11 mouse cellular contexts compared by ENCODE assay signal in genomic region chr3:28550497-28551093, GRCm38 (mm10).
DNase-seq lines count a peak whose midpoint lies in the region; ATAC-seq and TF ChIP-seq lines count a peak whose summit lies in the region.
"Had no signal": no experiment of that assay in that cellular context is flagged by ENCODE, and none has a peak within 500 bp of the region (broad histone marks: within the 10 kb centered on the region; RNA-seq: fewer than 3 reads in every experiment).

No protein-coding gene starts in this region.

- intact Hi-C loops in heart, postnatal 25 days (cut with DNase I), result no loop called here

- no peak for ATAC-seq in hindbrain, embryonic 13.5 days (ENCODE audit: low FRiP score)
- peak; percentile 83 for ATAC-seq in cerebellum, adult (ENCODE audit: insufficient number of reproducible peaks, low FRiP score, low TSS enrichment)
- ATAC-seq in forebrain, postnatal 0 days, result peak; percentile 87
- ATAC-seq in midbrain, embryonic 16.5 days, result peak; percentile 52; the same call in 1 of the 2 replicates
- ATAC-seq in kidney, embryonic 16.5 days (ENCODE audit: low FRiP score, low TSS enrichment), result no peak
- ATAC-seq: activated CD4-positive, CD25-positive, alpha-beta regulatory T cell, adult 4 months had no signal

- peak overlapping the region; percentile 30; the same call in 1 of the 2 replicates for H3K27ac ChIP-seq in hindbrain, embryonic 13.5 days
- no peak overlapping the region for H3K27ac ChIP-seq in hindbrain, embryonic 10.5 days
- H3K27ac ChIP-seq in forebrain, postnatal 0 days (ENCODE audit: low read depth, low read length), result peak overlapping the region; percentile 63; the same call in 1 of the 2 replicates
- 0 out of 2 replicates have a peak overlapping the region, but pooled peaks have one; percentile 2 for H3K27ac ChIP-seq in midbrain, embryonic 16.5 days (ENCODE audit: low read length)
- H3K27ac ChIP-seq in kidney, embryonic 16.5 days (ENCODE audit: low read length), result no peak overlapping the region
- H3K27ac ChIP-seq: heart, embryonic 13.5 days; kidney, embryonic 15.5 days had no signal

- H3K9ac ChIP-seq in hindbrain, embryonic 13.5 days, result no peak overlapping the region
- no peak overlapping the region for H3K9ac ChIP-seq in forebrain, postnatal 0 days
- H3K9ac ChIP-seq in midbrain, embryonic 16.5 days (ENCODE audit: low read depth, low read length), result no peak overlapping the region
- H3K9ac ChIP-seq in kidney, embryonic 16.5 days (replicated peaks; ENCODE audit: low read length), result no peak overlapping the region
- H3K9ac ChIP-seq: heart, embryonic 13.5 days; kidney, embryonic 15.5 days had no signal

- no peak for DNase-seq in hindbrain, embryonic 10.5 days (ENCODE audit: low spot score)
- DNase-seq in forebrain, postnatal 0 days, result peak; percentile 81
- DNase-seq in heart, adult 9 months (ENCODE audit: low spot score in 2 of 2), result no peak
- no peak for DNase-seq in heart, postnatal 25 days (ENCODE audit: low spot score)

- 38% methylated on average over 6 of the region's 6 CpGs for WGBS in hindbrain, embryonic 13.5 days
- WGBS in hindbrain, embryonic 10.5 days, result 49% methylated on average over 6 of the region's 6 CpGs
- WGBS in forebrain, postnatal 0 days, result 19% methylated on average over 6 of the region's 6 CpGs
- 29% methylated on average over 6 of the region's 6 CpGs for WGBS in midbrain, embryonic 16.5 days
- 44% methylated on average over 6 of the region's 6 CpGs for WGBS in kidney, embryonic 16.5 days

- no peaks in the 10 kb centered on the region for H3K9me3 ChIP-seq in hindbrain, embryonic 13.5 days
- H3K9me3 ChIP-seq in hindbrain, embryonic 10.5 days, result no peaks in the 10 kb centered on the region
- H3K9me3 ChIP-seq in forebrain, postnatal 0 days (ENCODE audit: low read length), result no peaks in the 10 kb centered on the region
- H3K9me3 ChIP-seq in midbrain, embryonic 16.5 days (replicated peaks; ENCODE audit: control insufficient read depth, low read length, poor library complexity, severe bottlenecking), result no peaks in the 10 kb centered on the region
- no peaks in the 10 kb centered on the region for H3K9me3 ChIP-seq in kidney, embryonic 16.5 days (ENCODE audit: low read length)
- H3K9me3 ChIP-seq: heart, embryonic 13.5 days; kidney, embryonic 15.5 days had no signal

- H3K27me3 ChIP-seq in hindbrain, embryonic 13.5 days, result no peaks in the 10 kb centered on the region
- no peaks in the 10 kb centered on the region for H3K27me3 ChIP-seq in hindbrain, embryonic 10.5 days (ENCODE audit: insufficient read depth, poor library complexity, severe bottlenecking)
- no peaks in the 10 kb centered on the region for H3K27me3 ChIP-seq in forebrain, postnatal 0 days (ENCODE audit: insufficient read depth, low read length)
- H3K27me3 ChIP-seq in midbrain, embryonic 16.5 days (ENCODE audit: control insufficient read depth, insufficient read depth, low read depth, low read length), result no peaks in the 10 kb centered on the region
- H3K27me3 ChIP-seq in kidney, embryonic 16.5 days (ENCODE audit: insufficient read depth, low read length), result no peaks in the 10 kb centered on the region
- H3K27me3 ChIP-seq: kidney, embryonic 15.5 days had no signal

- no peak overlapping the region for H3K4me2 ChIP-seq in hindbrain, embryonic 13.5 days
- H3K4me2 ChIP-seq in forebrain, postnatal 0 days (ENCODE audit: low read depth), result no peak overlapping the region
- no peak overlapping the region for H3K4me2 ChIP-seq in midbrain, embryonic 16.5 days (ENCODE audit: low read length)
- no peak overlapping the region for H3K4me2 ChIP-seq in kidney, embryonic 16.5 days (replicated peaks; ENCODE audit: low read depth, low read length)
- H3K4me2 ChIP-seq: heart, embryonic 13.5 days; kidney, embryonic 15.5 days had no signal

- H3K36me3 ChIP-seq in hindbrain, embryonic 13.5 days, result peaks cover 9% of the 10 kb centered on the region
- H3K36me3 ChIP-seq in hindbrain, embryonic 10.5 days, result no peaks in the 10 kb centered on the region
- peaks cover 8% of the 10 kb centered on the region; the same call in 1 of the 2 replicates for H3K36me3 ChIP-seq in forebrain, postnatal 0 days (ENCODE audit: insufficient read depth)
- peaks cover 5% of the 10 kb centered on the region; the same call in 1 of the 2 replicates for H3K36me3 ChIP-seq in midbrain, embryonic 16.5 days (ENCODE audit: control insufficient read depth, insufficient read depth, low read length)
- H3K36me3 ChIP-seq in kidney, embryonic 16.5 days (ENCODE audit: insufficient read depth, low read length), result no peaks in the 10 kb centered on the region
- H3K36me3 ChIP-seq: heart, embryonic 13.5 days; kidney, embryonic 15.5 days had no signal

- no peak overlapping the region for H3K4me3 ChIP-seq in hindbrain, embryonic 13.5 days
- no peak overlapping the region for H3K4me3 ChIP-seq in hindbrain, embryonic 10.5 days
- no peak overlapping the region for H3K4me3 ChIP-seq in forebrain, postnatal 0 days (ENCODE audit: low read depth, low read length)
- no peak overlapping the region for H3K4me3 ChIP-seq in midbrain, embryonic 16.5 days (ENCODE audit: low read depth, low read length)
- H3K4me3 ChIP-seq in kidney, embryonic 16.5 days (ENCODE audit: low read length), result no peak overlapping the region
- H3K4me3 ChIP-seq: heart, embryonic 13.5 days; kidney, embryonic 15.5 days had no signal

- H3K4me1 ChIP-seq in hindbrain, embryonic 13.5 days (replicated peaks), result peaks cover 49% of the 10 kb centered on the region
- peaks cover 18% of the 10 kb centered on the region for H3K4me1 ChIP-seq in hindbrain, embryonic 10.5 days (replicated peaks)
- H3K4me1 ChIP-seq in forebrain, postnatal 0 days (ENCODE audit: insufficient read depth), result no peaks in the 10 kb centered on the region
- peaks cover 10% of the 10 kb centered on the region; the same call in 1 of the 2 replicates for H3K4me1 ChIP-seq in midbrain, embryonic 16.5 days (ENCODE audit: control insufficient read depth, insufficient read depth, low read length)
- no peaks in the 10 kb centered on the region; the same call in 1 of the 2 replicates for H3K4me1 ChIP-seq in kidney, embryonic 16.5 days (ENCODE audit: insufficient read depth, low read length)

- TF ChIP-seq CTCF in forebrain, postnatal 0 days (IDR thresholded peaks at IDR 0.05; ENCODE audit: low read depth), result no peak

Comparison
In these comparisons a context has a peak if more than half of its experiments do, and no peak if none do; other contexts are left out.
1. H3K27ac ChIP-seq: peak in hindbrain, embryonic 13.5 days (single experiment), forebrain, postnatal 0 days (single experiment) and midbrain, embryonic 16.5 days (single experiment); none in hindbrain, embryonic 10.5 days (single experiment) and kidney, embryonic 16.5 days (single experiment).
2. ATAC-seq: peak in cerebellum, adult (single experiment), forebrain, postnatal 0 days (single experiment) and midbrain, embryonic 16.5 days (single experiment); none in hindbrain, embryonic 13.5 days (single experiment) and kidney, embryonic 16.5 days (single experiment).